Mouse (Mus musculus): Measurements from ENCODE around the gene Whrn. TPM values are rescaled to one million over a fixed set of nuclear protein-coding genes. Genes with fewer than 3 reads are reported as not detected.

Gene Whrn
- total and polyA plus RNA-seq, 2 experiments from 2014 or later, result 1.7 to 5.5 TPM

- Histone ChIP-seq H3K4me2 (ENCODE audit: low read depth, low read length) (no peak overlapping the region), H3K9ac (replicated peaks; ENCODE audit: low read depth, low read length) (no peak overlapping the region), H3K9me3 (replicated peaks; ENCODE audit: control insufficient read depth, low read length) (no peaks in the 10 kb centered on the region), H3K4me1 (ENCODE audit: control insufficient read depth, insufficient read depth) (no peaks in the 10 kb centered on the region), H3K36me3 (replicated peaks; ENCODE audit: control insufficient read depth, insufficient read depth, low read length) (no peaks in the 10 kb centered on the region), H3K27ac (ENCODE audit: low read depth) (no peak overlapping the region), H3K4me3 (ENCODE audit: low read depth, low read length) (no peak overlapping the region), H3K27me3 (ENCODE audit: control insufficient read depth, insufficient read depth, low read length) (no peaks in the 10 kb centered on the region)
- WGBS, result 62% methylated on average over 4 of the region's 4 CpGs
- no peak for TF ChIP-seq EP300 (IDR thresholded peaks at IDR 0.05; ENCODE audit: low read depth)
- no peak for TF ChIP-seq CTCF (IDR thresholded peaks at IDR 0.05; ENCODE audit: low read depth)
- ATAC-seq (ENCODE audit: insufficient read depth, low read depth) (no peak), DNase-seq (ENCODE audit: low spot score) (no peak)
Measured at GRCm38 (mm10) chr4:63514454-63514984, 18.7 kb upstream of the Whrn start.

DNA sequence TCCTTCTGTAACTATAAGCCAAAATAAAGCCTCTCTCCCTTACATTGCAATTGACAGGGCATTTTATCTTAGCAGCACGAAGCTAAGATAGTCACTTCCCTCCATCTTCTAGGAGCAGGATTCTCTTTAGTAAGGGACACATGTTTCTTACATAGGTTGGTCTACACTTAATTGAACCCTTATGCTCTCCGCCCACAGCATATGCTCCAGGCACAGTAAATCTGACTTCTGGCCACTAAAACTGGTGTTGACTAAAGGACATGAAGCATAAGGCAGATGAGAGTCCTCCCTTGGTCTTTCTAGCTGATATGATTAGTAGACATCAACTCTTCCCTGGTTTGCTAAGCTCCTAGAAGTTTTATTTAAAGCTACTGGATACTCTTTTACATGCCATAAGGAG is 17.1 kb upstream of the Whrn start:
- ATAC-seq (ENCODE audit: insufficient read depth, low read depth), result no peak
- WGBS, result 66% methylated on average over 2 of the region's 2 CpGs
- Histone ChIP-seq H3K36me3 (replicated peaks; ENCODE audit: control insufficient read depth, insufficient read depth, low read length) (no peaks in the 10 kb centered on the region), H3K9me3 (replicated peaks; ENCODE audit: control insufficient read depth, low read length) (no peaks in the 10 kb centered on the region), H3K9ac (replicated peaks; ENCODE audit: low read depth, low read length) (no peak overlapping the region), H3K4me3 (ENCODE audit: low read depth, low read length) (no peak overlapping the region), H3K4me1 (ENCODE audit: control insufficient read depth, insufficient read depth) (no peaks in the 10 kb centered on the region), H3K27me3 (ENCODE audit: control insufficient read depth, insufficient read depth, low read length) (no peaks in the 10 kb centered on the region), H3K27ac (ENCODE audit: low read depth) (no peak overlapping the region), H3K4me2 (ENCODE audit: low read depth, low read length) (no peak overlapping the region)
- DNase-seq (ENCODE audit: low spot score), result no peak
- TF ChIP-seq CTCF (IDR thresholded peaks at IDR 0.05; ENCODE audit: low read depth) (no peak), EP300 (IDR thresholded peaks at IDR 0.05; ENCODE audit: low read depth) (no peak)

GRCm38 (mm10) chr4:63508232-63508631 is 12.4 kb upstream of the Whrn start:
- no peaks in the 10 kb centered on the region for H3K27me3 ChIP-seq (ENCODE audit: control insufficient read depth, insufficient read depth, low read length)
- WGBS, result 27% methylated on average over 4 of the region's 4 CpGs
- no peak overlapping the region for H3K4me2 ChIP-seq (ENCODE audit: low read depth, low read length)
- no peak overlapping the region for H3K9ac ChIP-seq (replicated peaks; ENCODE audit: low read depth, low read length)
- no peaks in the 10 kb centered on the region for H3K36me3 ChIP-seq (replicated peaks; ENCODE audit: control insufficient read depth, insufficient read depth, low read length)
- no peak for ATAC-seq (ENCODE audit: insufficient read depth, low read depth)
- no peaks in the 10 kb centered on the region for H3K4me1 ChIP-seq (ENCODE audit: control insufficient read depth, insufficient read depth)
- no peak overlapping the region for H3K27ac ChIP-seq (ENCODE audit: low read depth)
- H3K9me3 ChIP-seq (replicated peaks; ENCODE audit: control insufficient read depth, low read length), result no peaks in the 10 kb centered on the region
- TF ChIP-seq EP300 (IDR thresholded peaks at IDR 0.05; ENCODE audit: low read depth) (no peak), CTCF (IDR thresholded peaks at IDR 0.05; ENCODE audit: low read depth) (peak; percentile 63)
- H3K4me3 ChIP-seq (ENCODE audit: low read depth, low read length), result no peak overlapping the region
- DNase-seq (ENCODE audit: low spot score), result no peak

GRCm38 (mm10) chr4:63507478-63507877 is 11.7 kb upstream of the Whrn start:
- ATAC-seq (ENCODE audit: insufficient read depth, low read depth) (no peak), DNase-seq (ENCODE audit: low spot score) (no peak)
- Histone ChIP-seq H3K4me1 (ENCODE audit: control insufficient read depth, insufficient read depth) (no peaks in the 10 kb centered on the region), H3K27me3 (ENCODE audit: control insufficient read depth, insufficient read depth, low read length) (no peaks in the 10 kb centered on the region), H3K9ac (replicated peaks; ENCODE audit: low read depth, low read length) (no peak overlapping the region), H3K4me2 (ENCODE audit: low read depth, low read length) (no peak overlapping the region), H3K4me3 (ENCODE audit: low read depth, low read length) (no peak overlapping the region), H3K36me3 (replicated peaks; ENCODE audit: control insufficient read depth, insufficient read depth, low read length) (no peaks in the 10 kb centered on the region), H3K27ac (ENCODE audit: low read depth) (no peak overlapping the region), H3K9me3 (replicated peaks; ENCODE audit: control insufficient read depth, low read length) (no peaks in the 10 kb centered on the region)
- 69% methylated on average over 5 of the region's 5 CpGs for WGBS
- TF ChIP-seq CTCF (IDR thresholded peaks at IDR 0.05; ENCODE audit: low read depth) (no peak), EP300 (IDR thresholded peaks at IDR 0.05; ENCODE audit: low read depth) (no peak)

DNA sequence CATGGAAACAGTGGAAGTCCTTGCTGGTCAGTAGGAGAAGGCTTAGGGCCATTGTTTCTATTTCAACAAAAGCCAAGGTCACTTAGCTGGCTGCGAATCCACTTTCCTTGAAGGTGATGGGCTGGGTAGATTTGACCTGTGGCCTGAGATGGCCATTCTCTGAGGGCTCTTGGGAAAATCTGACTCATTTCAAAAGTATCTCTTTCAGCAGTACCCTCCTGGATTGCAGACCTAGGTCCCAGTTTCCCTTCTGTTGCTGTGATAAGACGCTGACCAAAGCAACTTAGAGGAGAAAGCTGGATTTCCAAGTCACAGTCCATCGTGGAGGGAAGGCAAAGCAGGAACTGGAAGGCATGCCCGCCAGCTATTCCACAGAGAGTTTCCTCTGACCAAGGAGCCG is 8.2 kb upstream of the Whrn start:
- no peaks in the 10 kb centered on the region for H3K4me1 ChIP-seq (ENCODE audit: control insufficient read depth, insufficient read depth)
- no peak overlapping the region for H3K27ac ChIP-seq (ENCODE audit: low read depth)
- TF ChIP-seq CTCF (IDR thresholded peaks at IDR 0.05; ENCODE audit: low read depth) (no peak), EP300 (IDR thresholded peaks at IDR 0.05; ENCODE audit: low read depth) (no peak)
- H3K4me3 ChIP-seq (ENCODE audit: low read depth, low read length), result no peak overlapping the region
- no peak overlapping the region for H3K4me2 ChIP-seq (ENCODE audit: low read depth, low read length)
- no peak for DNase-seq (ENCODE audit: low spot score)
- H3K27me3 ChIP-seq (ENCODE audit: control insufficient read depth, insufficient read depth, low read length), result peaks cover 8% of the 10 kb centered on the region; the same call in 1 of the 2 replicates
- WGBS, result 54% methylated on average over 5 of the region's 5 CpGs
- H3K9me3 ChIP-seq (replicated peaks; ENCODE audit: control insufficient read depth, low read length), result no peaks in the 10 kb centered on the region
- no peak for ATAC-seq (ENCODE audit: insufficient read depth, low read depth)
- H3K36me3 ChIP-seq (replicated peaks; ENCODE audit: control insufficient read depth, insufficient read depth, low read length), result no peaks in the 10 kb centered on the region
- no peak overlapping the region for H3K9ac ChIP-seq (replicated peaks; ENCODE audit: low read depth, low read length)

- Histone ChIP-seq H3K9me3 (replicated peaks; ENCODE audit: control insufficient read depth, low read length) (no peaks in the 10 kb centered on the region), H3K9ac (replicated peaks; ENCODE audit: low read depth, low read length) (no peak overlapping the region), H3K4me1 (ENCODE audit: control insufficient read depth, insufficient read depth) (no peaks in the 10 kb centered on the region), H3K4me2 (ENCODE audit: low read depth, low read length) (no peak overlapping the region), H3K27me3 (ENCODE audit: control insufficient read depth, insufficient read depth, low read length) (peaks cover 18% of the 10 kb centered on the region; the same call in 1 of the 2 replicates), H3K4me3 (ENCODE audit: low read depth, low read length) (no peak overlapping the region), H3K36me3 (replicated peaks; ENCODE audit: control insufficient read depth, insufficient read depth, low read length) (no peaks in the 10 kb centered on the region), H3K27ac (ENCODE audit: low read depth) (no peak overlapping the region)
- DNase-seq (ENCODE audit: low spot score) (no peak), ATAC-seq (ENCODE audit: insufficient read depth, low read depth) (no peak)
- no peak for TF ChIP-seq EP300 (IDR thresholded peaks at IDR 0.05; ENCODE audit: low read depth)
- TF ChIP-seq CTCF (IDR thresholded peaks at IDR 0.05; ENCODE audit: low read depth), result no peak
- WGBS, result 43% methylated on average over 5 of the region's 5 CpGs
Measured at GRCm38 (mm10) chr4:63501050-63501449, 5.3 kb upstream of the Whrn start.
